Mouse (Mus musculus) neural tube, embryonic 10.5 days (tissue): ENCODE data around the gene Sppl2b.
"Not testable (repeated sequence)": the region's sequence is repeated elsewhere in the genome, so short reads cannot be mapped to it uniquely, and the experiment has no call there.

Experiments
- DNase-seq: peaks from one replicate; pipeline ENCODE4 v3.0.0-alpha.2; 2017; ENCODE audit warnings: low spot score; ENCODE audit errors: extremely low spot score

Gene Sppl2b

GRCm38 (mm10) chr10:80854913-80855748 lies at the start of gene Sppl2b, which contains the start of gene Lsm7:
TSS of gene Sppl2b (plus strand) at chr10:80855275.
TSS of gene Lsm7 (minus strand) at chr10:80855209.
- DNase-seq: peak; percentile 98

- DNase-seq: no peak
These were observed 49.8 kb upstream of the Sppl2b start for GRCm38 (mm10) chr10:80805322-80805721.

DNA sequence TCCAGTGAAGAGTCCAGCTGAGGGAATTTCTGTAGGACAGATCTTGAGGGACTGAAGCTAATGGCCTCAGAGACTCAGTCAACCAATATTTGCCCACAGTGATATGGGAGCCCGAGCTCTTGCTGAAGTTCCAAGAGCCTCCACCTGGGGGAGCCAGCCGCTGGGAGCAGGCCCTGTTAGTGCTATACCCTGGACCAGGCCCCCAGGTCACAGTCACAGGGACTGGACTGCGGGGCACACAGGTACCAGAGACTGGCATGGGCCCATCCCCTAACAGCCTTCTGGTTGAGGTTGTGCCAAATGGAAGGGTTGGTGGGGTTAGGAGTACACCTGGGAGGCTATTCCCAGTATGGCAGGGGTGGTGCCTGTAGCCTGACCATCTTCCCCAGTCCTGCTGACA lies 49.1 kb upstream of the Sppl2b start:
- peak; percentile 85 for DNase-seq

- no peak for DNase-seq
These were observed 48.6 kb upstream of the Sppl2b start for GRCm38 (mm10) chr10:80806341-80807056.

- peak; percentile 82 for DNase-seq
These were observed 47.9 kb upstream of the Sppl2b start for GRCm38 (mm10) chr10:80807057-80807627.

DNA sequence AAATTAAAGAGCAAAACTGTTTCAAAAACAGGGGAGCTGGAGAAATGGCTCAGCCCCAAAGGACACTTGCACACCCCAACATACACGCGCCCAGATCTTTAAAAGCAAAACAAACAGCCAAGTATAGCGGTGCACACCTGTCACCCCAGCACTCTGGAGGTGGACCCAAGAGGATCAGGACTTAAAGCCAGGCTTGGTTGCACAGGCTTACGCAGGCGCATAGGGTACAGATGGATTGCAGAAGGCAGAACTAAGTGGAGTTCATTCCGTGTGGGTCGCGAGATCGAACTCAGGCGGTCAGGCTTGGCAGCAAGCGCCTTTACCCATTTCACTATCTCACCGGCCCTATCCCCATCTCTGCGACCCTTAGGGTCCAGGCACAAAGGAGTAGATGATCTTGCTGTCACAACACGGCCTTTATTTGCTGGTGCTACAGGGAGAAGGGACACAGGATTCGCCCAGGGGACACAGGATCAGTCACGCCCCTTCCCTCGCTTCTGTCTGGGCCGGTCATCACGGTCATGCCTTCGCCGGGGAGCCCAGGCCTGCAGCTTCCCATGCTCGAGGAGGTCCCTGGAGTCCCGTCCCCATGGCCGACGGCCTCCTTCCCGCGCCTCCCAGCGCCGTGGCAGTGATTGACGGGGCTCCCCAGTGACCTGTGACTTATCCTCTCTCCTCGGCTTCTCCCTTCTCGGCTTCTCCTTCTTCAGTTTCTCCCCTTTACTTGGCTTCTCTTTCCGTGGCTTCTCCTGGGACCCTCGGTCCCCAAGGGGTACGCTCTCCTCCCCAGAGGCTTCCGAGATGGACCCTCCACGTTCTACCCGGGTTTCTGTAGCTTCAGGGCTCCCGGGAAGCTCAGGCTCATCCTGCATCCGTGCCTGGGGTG lies 46.7 kb upstream of the Sppl2b start:
- DNase-seq: peak; percentile 58

DNA sequence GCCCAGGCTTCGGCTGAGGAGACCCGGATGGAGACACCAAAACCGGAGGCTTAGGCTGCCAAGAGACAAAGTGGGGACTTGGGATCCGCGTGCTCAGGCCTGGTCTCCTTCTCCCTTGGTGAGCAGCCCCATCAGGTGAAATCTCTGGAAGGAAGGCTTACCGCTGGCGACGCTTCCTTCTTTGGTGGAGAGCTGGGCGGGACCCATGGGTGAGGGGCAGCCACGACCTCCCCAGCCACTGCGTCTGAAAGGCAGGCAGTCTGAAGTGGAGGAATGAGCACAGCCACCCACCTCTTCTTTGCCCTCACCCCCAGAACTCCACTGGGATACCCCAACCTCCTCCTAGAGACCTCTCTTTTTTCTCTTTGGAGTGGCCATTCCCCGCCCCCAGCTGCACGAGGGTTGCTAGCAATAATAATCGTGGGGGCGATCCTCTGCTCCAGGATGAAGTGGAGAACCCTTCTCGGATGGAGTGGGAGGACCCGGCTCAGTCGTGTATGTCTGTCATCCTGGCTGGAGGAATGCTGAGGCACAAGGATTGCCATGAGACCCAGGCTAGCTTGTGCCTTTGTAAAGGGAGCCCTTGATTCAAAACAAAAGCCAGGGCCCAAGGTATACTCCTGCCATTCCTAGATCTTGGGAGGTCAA lies 46.0 kb upstream of the Sppl2b start:
- DNase-seq: no peak

DNA sequence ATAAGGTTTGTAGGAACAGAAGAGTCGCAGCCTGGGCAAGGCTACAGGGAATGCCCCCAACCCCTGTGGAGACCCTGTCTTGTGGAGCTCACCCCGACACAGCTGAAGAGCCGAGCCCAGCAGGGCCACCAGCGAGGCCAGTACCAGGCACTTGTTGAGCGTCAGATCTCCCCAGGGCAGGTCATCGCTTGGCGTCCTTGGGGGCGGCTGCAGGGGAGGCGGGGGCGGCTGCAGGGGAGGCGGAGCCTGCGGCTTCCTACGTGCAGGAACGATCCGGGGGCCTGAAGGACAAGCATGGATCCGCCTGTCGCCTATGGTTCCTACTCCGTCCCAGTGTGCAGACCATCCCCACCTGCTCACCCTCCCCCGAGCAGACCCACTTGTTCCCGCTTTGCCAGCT lies 45.0 kb upstream of the Sppl2b start:
- DNase-seq: no peak

- no peak for DNase-seq
These were observed 42.6 kb upstream of the Sppl2b start for GRCm38 (mm10) chr10:80812391-80813041.

- no peak for DNase-seq
These were observed 41.7 kb upstream of the Sppl2b start, which contains the start of gene Jsrp1 for GRCm38 (mm10) chr10:80813366-80813765. TSS of gene Jsrp1 (minus strand) at chr10:80813498.

GRCm38 (mm10) chr10:80814800-80815199 lies 40.3 kb upstream of the Sppl2b start:
- DNase-seq: no peak

GRCm38 (mm10) chr10:80816303-80816702 lies 38.8 kb upstream of the Sppl2b start:
- not testable (repeated sequence) for DNase-seq

- DNase-seq: no peak
These were observed 37.9 kb upstream of the Sppl2b start for GRCm38 (mm10) chr10:80817164-80817563.

GRCm38 (mm10) chr10:80817955-80818354 lies 37.1 kb upstream of the Sppl2b start:
- DNase-seq: not testable (repeated sequence)

DNA sequence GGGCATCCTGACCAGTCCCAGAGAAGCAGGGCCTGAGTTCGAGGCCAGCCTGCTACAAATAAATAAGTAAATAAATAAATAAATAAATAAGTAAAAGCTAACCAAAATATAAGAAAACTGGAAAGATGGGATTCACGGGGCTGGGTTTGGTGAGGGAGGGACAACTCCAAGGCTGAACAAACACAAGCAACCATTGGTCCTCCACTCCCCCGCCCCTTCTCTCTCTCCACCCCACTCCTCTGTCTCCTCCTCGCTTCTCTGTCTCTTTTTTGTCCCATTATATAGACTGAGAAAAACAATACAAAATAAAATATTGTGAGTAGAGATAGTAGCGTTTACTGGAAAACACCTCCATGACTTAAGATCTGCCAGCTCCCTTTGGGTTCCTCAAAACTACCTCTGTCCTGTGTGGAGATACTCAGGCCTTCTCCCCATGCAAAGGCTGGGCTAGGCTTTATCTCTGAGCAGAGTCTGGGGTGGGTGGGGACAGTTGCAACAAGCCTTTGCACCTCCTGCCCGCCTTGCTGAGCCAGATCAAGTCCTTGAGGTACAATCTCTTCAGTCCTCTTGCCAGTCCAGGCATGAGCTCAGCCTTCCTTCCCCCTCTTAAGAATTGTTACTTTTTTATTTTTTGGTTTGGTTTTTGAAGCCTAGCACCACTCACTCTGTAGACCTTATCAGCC lies 36.3 kb upstream of the Sppl2b start:
- no peak for DNase-seq

DNA sequence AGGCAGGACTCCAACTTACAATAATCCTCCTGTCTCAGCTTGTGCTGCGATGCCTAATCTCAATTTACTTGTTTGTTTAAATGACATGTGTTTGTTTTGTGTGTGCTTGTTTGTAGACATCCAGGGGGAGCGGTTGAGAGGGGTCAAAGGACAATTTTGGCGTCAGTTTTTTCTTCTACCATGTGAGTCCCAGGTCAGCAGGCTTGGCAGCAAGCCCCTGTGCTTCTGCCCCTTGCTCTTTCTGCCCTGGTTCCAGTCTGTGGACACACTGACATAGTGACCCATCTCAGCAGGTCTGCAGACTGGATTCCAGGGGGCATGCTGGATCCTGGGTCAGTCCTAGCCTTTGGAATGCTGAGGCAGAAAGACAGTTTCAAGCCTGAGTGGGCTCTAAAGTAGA lies 35.7 kb upstream of the Sppl2b start:
- no peak for DNase-seq

DNA sequence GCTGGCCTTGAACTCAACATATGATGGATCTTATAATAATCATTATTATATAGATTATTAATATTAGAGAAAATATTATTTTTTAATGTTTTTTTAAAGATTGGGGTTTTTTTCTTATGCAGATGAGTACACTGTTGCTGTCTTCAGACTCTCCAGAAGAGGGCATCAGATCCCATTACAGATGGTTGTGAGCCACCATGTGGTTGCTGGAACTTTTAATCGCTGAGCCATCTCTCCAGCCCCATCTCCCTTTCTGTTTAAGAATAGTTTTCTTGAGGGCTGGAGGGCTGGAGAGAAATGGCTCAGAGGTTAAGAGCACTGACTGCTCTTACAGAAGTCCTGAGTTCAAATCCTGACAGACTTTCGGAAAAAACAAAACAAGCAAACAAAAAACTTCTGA lies 33.1 kb upstream of the Sppl2b start:
- DNase-seq: no peak

- no peak for DNase-seq
These were observed 32.5 kb upstream of the Sppl2b start for GRCm38 (mm10) chr10:80822528-80822927.

DNA sequence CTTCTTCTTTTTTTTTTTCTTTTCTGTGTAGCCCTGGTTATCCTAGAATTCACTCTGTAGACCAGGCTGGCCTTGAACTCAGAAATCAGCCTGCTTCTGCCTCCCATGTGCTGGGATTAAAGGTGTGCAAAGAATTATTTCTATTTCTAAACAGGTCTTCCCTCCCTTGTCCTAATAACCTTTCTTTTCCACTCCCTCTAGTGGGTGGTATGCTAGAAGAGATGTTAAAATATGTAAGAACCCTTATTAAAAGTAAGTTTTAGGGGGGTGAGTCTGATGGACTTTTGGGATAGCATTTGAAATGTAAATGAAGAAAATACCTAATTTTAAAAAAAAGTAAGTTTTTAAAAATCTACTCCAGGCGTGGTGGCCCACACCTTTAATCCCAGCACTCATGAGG lies 31.8 kb upstream of the Sppl2b start:
- no peak for DNase-seq
